ENCODE assay signal across 8 mouse cellular contexts in the genomic region with DNA sequence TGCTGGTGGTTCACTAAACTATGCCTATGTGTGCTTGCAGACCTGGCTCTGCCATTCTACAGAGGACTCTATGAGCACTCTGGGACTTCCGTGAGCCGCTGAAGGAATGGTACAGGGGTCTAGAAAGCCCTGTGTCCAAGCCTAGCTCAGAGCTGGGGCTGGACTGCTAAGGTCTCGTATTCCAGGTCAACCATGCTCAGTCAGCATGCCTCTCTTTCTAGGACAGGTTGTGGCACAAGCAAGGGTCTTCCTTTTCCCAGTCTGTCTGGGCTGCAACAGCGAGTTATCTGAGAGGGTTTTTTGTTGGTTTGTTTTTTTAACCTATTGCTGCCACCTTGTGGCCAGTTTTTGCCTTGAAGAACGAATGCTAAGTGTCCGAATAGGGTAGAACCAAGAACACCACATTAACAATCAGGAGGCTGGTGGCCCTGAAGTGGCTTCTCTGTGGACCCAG. TPM values are rescaled to one million over a fixed set of nuclear protein-coding genes. Genes with fewer than 3 reads are reported as not detected.
A peak's percentile ranks its signal among the peaks of the same experiment; 100 is the strongest.
DNase-seq lines count a peak whose midpoint lies in the region; ATAC-seq lines count a peak whose summit lies in the region.

No protein-coding gene starts in this region.

- peaks cover 39% of the 10 kb centered on the region for H3K4me1 ChIP-seq in megakaryocyte, embryonic 14.5 days

- peaks cover 19% of the 10 kb centered on the region for H3K27me3 ChIP-seq in megakaryocyte, embryonic 14.5 days (replicated peaks)

- H3K4me3 ChIP-seq in megakaryocyte, embryonic 14.5 days (replicated peaks), result peak overlapping the region; percentile 53

- no peaks in the 10 kb centered on the region for H3K9me3 ChIP-seq in megakaryocyte, embryonic 14.5 days

- ATAC-seq in inflammation-experienced regulatory T-cells, adult 6 months, result peak; percentile 77

- DNase-seq in adrenal gland, adult 18-20 months (ENCODE audit: low spot score in 2 of 2), result peak; percentile 86
- peak; percentile 96 for DNase-seq in embryo, embryonic 10.5 days (ENCODE audit: low spot score)
- DNase-seq in gastrocnemius, postnatal 25 days, result peak; percentile 57
- DNase-seq in left cerebral cortex, adult 8-10 months (ENCODE audit: low spot score in 2 of 2), result peak; percentile 77 to 92
- peak; percentile 80 for DNase-seq in right cerebral cortex, postnatal 14 days
- DNase-seq in yolk sac, embryonic 10.5 days (ENCODE audit: low spot score), result peak; percentile 83

- peaks cover 7% of the 10 kb centered on the region for H3K36me3 ChIP-seq in megakaryocyte, embryonic 14.5 days (replicated peaks; ENCODE audit: low read length)

RNA-seq across cellular contexts. Expression of a gene that starts 2.4 kb away (rescaled TPM):
- 1 to 10 TPM; 1.4 to 1.8 TPM for total RNA-seq in adrenal gland, adult 18-20 months (2021)
- total RNA-seq in gastrocnemius, postnatal 25 days (2021), result not detected
- not detected for polyA plus RNA-seq in inflammation-experienced regulatory T-cells, adult 6 months (2017; shearing (Covaris generic))
- 10 to 100 TPM in 1 of 4 experiments, 1 to 10 TPM in 3; 8.3 to 13.8 (median 9.6) TPM for total RNA-seq in left cerebral cortex, adult 8-10 months (2022)
- polyA plus RNA-seq in megakaryocyte, embryonic 14.5 days (2012; ENCODE audit: insufficient read depth, low replicate concordance), result not detected in 2 replicates

RNA-seq across cellular contexts. Expression of a gene that starts 25.4 kb away (rescaled TPM):
- 100 to 1,000 TPM; 178 to 203 TPM for total RNA-seq in adrenal gland, adult 18-20 months (2021)
- total RNA-seq in gastrocnemius, postnatal 25 days (2021), result 100 to 1,000 TPM; 376 to 381 TPM
- 10 to 100 TPM; 35.5 to 40.6 (median 37.5) TPM for polyA plus RNA-seq in inflammation-experienced regulatory T-cells, adult 6 months (2017; shearing (Covaris generic))
- total RNA-seq in left cerebral cortex, adult 8-10 months (2022), result 100 to 1,000 TPM in 1 of 4 experiments, 10 to 100 TPM in 3; 75.6 to 104 (median 90.6) TPM
- polyA plus RNA-seq in megakaryocyte, embryonic 14.5 days (2012; ENCODE audit: insufficient read depth, low replicate concordance), result 62.7 and 175 TPM in 2 replicates

RNA-seq across cellular contexts. Expression of a gene that starts 25.5 kb away (rescaled TPM):
- 100 to 1,000 TPM in 1 of 2 experiments, 10 to 100 TPM in 1; 85.5 to 102 TPM for total RNA-seq in adrenal gland, adult 18-20 months (2021)
- total RNA-seq in gastrocnemius, postnatal 25 days (2021), result 10 to 100 TPM; 38.4 to 45.3 TPM
- 100 to 1,000 TPM; 107 to 149 (median 110) TPM for polyA plus RNA-seq in inflammation-experienced regulatory T-cells, adult 6 months (2017; shearing (Covaris generic))
- 10 to 100 TPM; 70.8 to 75.9 (median 72.0) TPM for total RNA-seq in left cerebral cortex, adult 8-10 months (2022)
- 404 and 666 TPM in 2 replicates for polyA plus RNA-seq in megakaryocyte, embryonic 14.5 days (2012; ENCODE audit: insufficient read depth, low replicate concordance)

RNA-seq across cellular contexts. Expression of a gene that starts 40.9 kb away (rescaled TPM):
- 10 to 100 TPM; 31.3 to 35.4 TPM for total RNA-seq in adrenal gland, adult 18-20 months (2021)
- 1 to 10 TPM in 1 of 2 experiments, under 1 TPM in 1; 0.82 to 1.4 TPM for total RNA-seq in gastrocnemius, postnatal 25 days (2021)
- polyA plus RNA-seq in inflammation-experienced regulatory T-cells, adult 6 months (2017; shearing (Covaris generic)), result under 1 TPM in 1 of 3 experiments, not detected in 2; 0.38 TPM
- 100 to 1,000 TPM; 417 to 480 (median 456) TPM for total RNA-seq in left cerebral cortex, adult 8-10 months (2022)
- 0.44 TPM in 1 of 2 replicates, not detected in the other for polyA plus RNA-seq in megakaryocyte, embryonic 14.5 days (2012; ENCODE audit: insufficient read depth, low replicate concordance)

RNA-seq across cellular contexts. Expression of a gene that starts 44.6 kb away (rescaled TPM):
- 10 to 100 TPM; 61.9 to 65.1 TPM for total RNA-seq in adrenal gland, adult 18-20 months (2021)
- 10 to 100 TPM; 42.9 to 44.1 TPM for total RNA-seq in gastrocnemius, postnatal 25 days (2021)
- 100 to 1,000 TPM in 2 of 3 experiments, 10 to 100 TPM in 1; 85.4 to 108 (median 104) TPM for polyA plus RNA-seq in inflammation-experienced regulatory T-cells, adult 6 months (2017; shearing (Covaris generic))
- total RNA-seq in left cerebral cortex, adult 8-10 months (2022), result 10 to 100 TPM; 64.6 to 75.4 (median 67.0) TPM
- polyA plus RNA-seq in megakaryocyte, embryonic 14.5 days (2012; ENCODE audit: insufficient read depth, low replicate concordance), result 15.3 and 21.3 TPM in 2 replicates

Comparison
In these comparisons a context has a peak if more than half of its experiments do, and no peak if none do; other contexts are left out.
1. Peak in every context shown above with its lines: DNase-seq, ATAC-seq and H3K4me3 ChIP-seq.